Mouse (Mus musculus): ENCODE data around the gene Rapgef2.
"Not testable (repeated sequence)": the region's sequence is repeated elsewhere in the genome, so short reads cannot be mapped to it uniquely, and the experiment has no call there.

The Rapgef2 gene

DNA sequence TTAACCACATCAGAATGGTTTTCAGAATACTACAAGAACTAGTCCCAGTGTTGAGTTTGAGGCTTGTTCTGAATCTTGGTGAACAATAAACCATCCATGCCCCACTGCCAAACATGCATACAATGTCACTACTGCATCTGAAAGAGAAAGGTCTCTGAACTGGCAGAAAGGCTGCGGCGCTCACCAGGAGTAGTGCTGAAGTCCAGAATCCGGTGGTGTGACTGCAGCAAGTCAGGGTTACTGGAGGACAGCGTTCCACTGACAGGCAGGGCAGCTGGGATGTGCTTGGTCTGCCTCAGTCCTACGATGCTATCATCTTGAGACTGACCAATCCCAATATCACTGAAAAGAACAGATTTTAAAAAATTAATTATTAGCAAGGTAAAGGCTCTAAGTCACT lies 197.9 kb downstream of the Rapgef2 start:
- DNase-seq (ENCODE audit: low spot score), result no peak

DNA sequence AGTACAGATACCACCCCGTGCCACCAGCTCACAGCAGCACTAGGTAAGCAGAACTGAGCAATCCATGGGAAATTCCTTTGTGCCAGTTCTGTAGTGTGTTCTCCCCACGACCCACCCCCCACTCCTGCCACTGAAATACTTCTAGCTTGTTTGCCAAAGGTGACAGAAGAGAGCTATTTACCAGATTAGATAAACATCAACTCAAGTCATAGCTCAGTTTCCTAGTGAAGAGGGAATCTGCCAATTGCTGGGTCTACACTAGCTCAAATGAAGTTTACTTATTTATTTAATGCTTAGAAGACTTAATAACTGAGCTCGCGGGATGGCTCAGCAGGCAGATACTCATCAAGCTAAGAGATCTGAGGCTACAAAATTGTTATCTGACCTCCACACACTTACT lies 200.0 kb downstream of the Rapgef2 start:
- no peak for DNase-seq (ENCODE audit: low spot score)

DNA sequence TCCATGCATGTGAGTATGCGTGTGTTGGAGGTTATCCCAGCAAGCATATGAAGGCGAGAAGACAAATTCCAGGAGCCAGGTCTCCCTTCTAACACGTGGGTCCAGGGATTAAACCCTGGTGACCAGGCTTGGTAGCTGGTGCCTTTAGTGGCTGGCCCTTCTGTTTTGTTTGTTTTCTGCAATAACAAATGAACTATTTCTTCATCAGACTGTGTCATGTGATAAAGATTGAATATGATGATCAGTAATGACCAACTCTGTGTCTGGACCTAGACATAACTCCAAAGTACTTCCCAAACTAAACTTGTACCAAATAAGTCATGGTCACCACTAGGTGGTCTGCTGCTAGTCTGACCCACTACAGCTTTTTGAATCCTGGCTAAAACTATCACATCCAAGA lies 202.4 kb downstream of the Rapgef2 start:
- no peak for DNase-seq (ENCODE audit: low spot score)

- DNase-seq (ENCODE audit: low spot score), result no peak
These were observed 203.3 kb downstream of the Rapgef2 start for GRCm38 (mm10) chr3:79083030-79083429.

GRCm38 (mm10) chr3:79079076-79079475 lies 207.2 kb downstream of the Rapgef2 start:
- DNase-seq (ENCODE audit: low spot score), result no peak

DNA sequence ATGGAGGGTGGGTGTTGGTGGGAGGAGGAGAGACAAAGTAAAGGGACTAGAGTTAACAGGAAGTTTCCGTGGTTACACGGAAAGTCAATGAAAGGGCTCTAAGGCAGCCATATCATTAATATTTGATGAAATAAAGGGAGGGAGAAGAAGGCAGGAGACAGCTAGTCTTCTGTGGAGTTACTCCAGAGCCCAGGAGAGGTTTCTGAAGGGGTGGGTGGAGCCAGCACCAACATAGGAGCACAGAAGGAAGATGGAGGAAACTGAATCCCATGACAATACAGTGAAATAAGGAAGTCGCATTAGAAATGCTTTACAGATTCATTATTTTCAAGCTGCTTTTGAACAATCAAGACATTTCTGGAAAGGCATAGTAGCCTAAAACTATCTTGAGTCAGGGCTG lies 211.3 kb downstream of the Rapgef2 start:
- DNase-seq (ENCODE audit: low spot score), result no peak

DNA sequence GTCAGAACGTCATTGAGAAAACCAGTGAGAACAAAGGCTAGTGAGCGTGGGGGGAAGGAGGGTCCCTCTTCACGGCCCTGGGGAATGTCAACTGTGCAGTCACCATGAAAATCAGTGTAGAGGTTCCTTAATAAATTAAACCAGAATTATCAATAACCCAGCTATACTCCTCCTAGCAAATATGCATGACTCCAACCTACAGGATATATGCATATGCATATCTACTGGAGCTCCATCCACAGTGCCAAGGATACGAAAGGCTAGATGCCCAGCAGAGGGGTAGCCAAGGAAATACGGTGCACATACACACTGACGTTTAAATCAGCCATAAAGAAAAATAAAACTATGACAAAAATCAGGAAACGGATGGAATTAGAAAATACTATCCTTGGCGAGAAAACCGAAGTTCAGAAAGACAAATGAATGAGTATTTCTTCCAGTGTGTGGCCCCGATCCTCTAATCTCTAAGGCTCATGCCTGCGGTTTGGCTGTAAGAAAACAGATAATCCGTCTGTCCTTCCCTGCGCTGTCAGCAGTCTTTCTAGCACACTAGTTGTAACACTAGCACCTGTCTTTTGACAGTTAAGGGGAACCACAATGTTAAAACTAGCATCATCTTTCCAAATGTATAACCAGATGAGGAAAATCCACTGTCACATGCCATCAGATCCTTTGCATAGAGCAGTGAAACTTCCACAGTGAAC lies 212.6 kb downstream of the Rapgef2 start:
- no peak for DNase-seq (ENCODE audit: low spot score)

- DNase-seq (ENCODE audit: low spot score), result no peak
These were observed 214.8 kb downstream of the Rapgef2 start for GRCm38 (mm10) chr3:79071561-79071960.

DNA sequence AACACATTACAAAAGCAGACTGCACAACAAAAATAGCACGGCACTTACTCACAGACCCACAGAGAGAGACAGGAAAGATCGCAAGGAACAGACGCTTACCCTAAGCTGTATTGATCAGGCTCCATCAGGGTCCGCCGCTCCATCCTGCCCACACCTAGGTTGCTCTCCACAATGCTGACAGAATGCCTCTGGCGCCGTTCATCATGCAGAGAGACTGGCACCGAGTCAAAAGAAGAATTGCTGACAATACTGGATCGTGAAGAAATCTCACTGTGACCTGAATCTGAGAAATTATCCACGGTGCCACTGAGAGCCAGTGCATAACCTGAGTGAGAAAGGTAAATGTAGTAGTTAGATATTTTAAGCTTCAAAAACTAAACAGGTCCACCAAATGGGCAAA lies 216.4 kb downstream of the Rapgef2 start:
- no peak for DNase-seq (ENCODE audit: low spot score)

GRCm38 (mm10) chr3:79068976-79069375 lies 217.3 kb downstream of the Rapgef2 start:
- DNase-seq (ENCODE audit: low spot score), result no peak

- DNase-seq (ENCODE audit: low spot score), result no peak
These were observed 219.8 kb downstream of the Rapgef2 start for GRCm38 (mm10) chr3:79066455-79067055.

- DNase-seq (ENCODE audit: low spot score), result no peak
These were observed 222.2 kb downstream of the Rapgef2 start for GRCm38 (mm10) chr3:79064096-79064495.

- DNase-seq (ENCODE audit: low spot score), result no peak
These were observed 224.9 kb downstream of the Rapgef2 start for GRCm38 (mm10) chr3:79061426-79061825.

GRCm38 (mm10) chr3:79058491-79058890 lies 227.8 kb downstream of the Rapgef2 start:
- not testable (repeated sequence) for DNase-seq (ENCODE audit: low spot score)

DNA sequence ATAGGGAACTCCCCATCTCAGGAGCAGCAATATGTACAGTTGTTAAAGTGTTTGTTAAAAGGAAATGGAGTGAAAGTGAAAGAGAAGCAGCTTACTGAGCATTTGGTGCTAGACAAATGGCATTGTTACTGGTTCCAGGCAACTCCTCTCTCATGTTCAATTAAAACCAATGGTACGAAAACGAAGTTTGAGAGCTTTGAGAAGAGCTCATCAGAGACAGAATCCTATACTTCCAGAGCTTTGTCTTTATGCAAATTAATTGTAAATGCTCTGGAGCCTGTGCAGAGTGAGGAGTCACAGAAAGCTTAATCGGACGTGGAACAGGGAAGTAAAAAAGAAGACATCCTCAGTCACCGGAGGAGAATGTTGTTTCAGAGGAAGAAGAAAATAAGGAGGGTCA lies 241.1 kb downstream of the Rapgef2 start:
- DNase-seq (ENCODE audit: low spot score), result no peak

- DNase-seq (ENCODE audit: low spot score), result no peak
These were observed 243.3 kb downstream of the Rapgef2 start for GRCm38 (mm10) chr3:79042973-79043372.

- no peak for DNase-seq (ENCODE audit: low spot score)
These were observed 246.5 kb downstream of the Rapgef2 start for GRCm38 (mm10) chr3:79039666-79040450.

DNA sequence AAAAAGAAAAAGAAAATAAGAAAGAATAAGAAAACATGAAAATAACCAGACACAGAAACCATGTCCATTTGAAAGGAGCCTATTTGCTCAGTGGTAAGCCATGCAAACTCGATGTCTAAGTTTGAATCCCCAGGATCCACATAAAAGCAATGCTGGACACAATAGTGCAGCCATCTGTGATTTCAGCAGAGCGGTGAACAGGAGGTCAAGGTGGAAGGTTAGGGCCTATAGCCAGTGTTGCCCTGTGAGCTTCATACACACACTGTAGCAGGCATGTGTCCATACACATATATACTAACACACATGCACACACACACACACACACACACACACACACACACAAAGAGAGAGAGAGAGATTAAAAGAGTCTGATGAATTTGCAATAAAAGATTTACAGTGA lies 247.3 kb downstream of the Rapgef2 start:
- DNase-seq (ENCODE audit: low spot score), result no peak

GRCm38 (mm10) chr3:79034457-79034856 lies 251.9 kb downstream of the Rapgef2 start:
- DNase-seq (ENCODE audit: low spot score), result no peak

- DNase-seq (ENCODE audit: low spot score), result no peak
These were observed 255.5 kb downstream of the Rapgef2 start for GRCm38 (mm10) chr3:79030855-79031254.

- DNase-seq (ENCODE audit: low spot score), result no peak
These were observed 258.0 kb downstream of the Rapgef2 start for GRCm38 (mm10) chr3:79028153-79028878.

- no peak for DNase-seq (ENCODE audit: low spot score)
These were observed 260.3 kb downstream of the Rapgef2 start for GRCm38 (mm10) chr3:79025983-79026382.
